ENCODE assay signal across 23 mouse cellular contexts in the genomic region with DNA sequence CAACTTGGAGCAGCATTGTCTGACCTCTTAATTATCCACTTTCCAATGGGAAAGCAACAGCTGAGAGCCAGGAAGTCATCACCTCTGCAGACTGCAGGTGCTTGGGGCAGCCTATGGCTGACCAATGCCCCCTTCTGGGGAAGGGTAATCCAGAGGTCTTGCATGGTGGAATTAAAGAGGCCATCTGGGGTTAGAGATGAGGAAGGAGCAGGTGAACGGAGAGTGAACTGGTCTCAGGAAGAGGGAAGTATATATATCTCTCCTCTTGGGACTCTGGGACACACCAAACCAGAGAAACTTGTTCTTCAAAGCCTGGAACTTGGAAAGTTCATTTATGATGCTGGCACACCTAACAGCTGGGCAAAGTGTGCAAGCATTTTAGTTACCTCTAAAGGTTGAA. TPM values are rescaled to one million over a fixed set of nuclear protein-coding genes. Genes with fewer than 3 reads are reported as not detected.
A peak's percentile ranks its signal among the peaks of the same experiment; 100 is the strongest.
DNase-seq lines count a peak whose midpoint lies in the region; ATAC-seq and TF ChIP-seq lines count a peak whose summit lies in the region.
"Had no signal": no experiment of that assay in that cellular context is flagged by ENCODE, and none has a peak within 500 bp of the region (broad histone marks: within the 10 kb centered on the region; RNA-seq: fewer than 3 reads in every experiment).

No protein-coding gene starts in this region.

- H3K4me3 ChIP-seq in lung, embryonic 15.5 days = no peak overlapping the region
- H3K4me3 ChIP-seq in intestine, postnatal 0 days (ENCODE audit: low read depth, low read length) = peak overlapping the region; percentile 51
- peak overlapping the region; percentile 25; the same call in 1 of the 2 replicates for H3K4me3 ChIP-seq in stomach, postnatal 0 days (ENCODE audit: low read depth, low read length)
- H3K4me3 ChIP-seq: neural tube, embryonic 12.5 days had no signal

- no peak for TF ChIP-seq EP300 in stomach, postnatal 0 days (optimal IDR thresholded peaks at IDR 0.05)

- no peaks in the 10 kb centered on the region for H3K36me3 ChIP-seq in lung, embryonic 15.5 days
- H3K36me3 ChIP-seq in intestine, postnatal 0 days (ENCODE audit: control insufficient read depth, insufficient read depth) = no peaks in the 10 kb centered on the region
- H3K36me3 ChIP-seq in stomach, postnatal 0 days (ENCODE audit: control insufficient read depth, insufficient read depth, low read length) = no peaks in the 10 kb centered on the region
- H3K36me3 ChIP-seq: embryonic facial prominence, embryonic 10.5 days; forebrain, embryonic 12.5 days; hindbrain, embryonic 10.5 days; limb, embryonic 10.5 days; neural tube, embryonic 12.5 days had no signal

- no peaks in the 10 kb centered on the region for H3K4me1 ChIP-seq in lung, embryonic 15.5 days
- H3K4me1 ChIP-seq in intestine, postnatal 0 days (replicated peaks; ENCODE audit: control insufficient read depth, insufficient read depth, low read length) = no peaks in the 10 kb centered on the region
- H3K4me1 ChIP-seq in stomach, postnatal 0 days (replicated peaks; ENCODE audit: control insufficient read depth, insufficient read depth) = no peaks in the 10 kb centered on the region

- 0 out of 2 replicates have a peak overlapping the region, but pooled peaks have one; percentile 42 for H3K4me2 ChIP-seq in lung, embryonic 15.5 days
- peak overlapping the region; percentile 64 for H3K4me2 ChIP-seq in intestine, postnatal 0 days (replicated peaks; ENCODE audit: low read depth)
- peak overlapping the region; percentile 44 for H3K4me2 ChIP-seq in stomach, postnatal 0 days (replicated peaks; ENCODE audit: low read depth)
- H3K4me2 ChIP-seq: liver, embryonic 11.5 days had no signal

- no peak overlapping the region for H3K27ac ChIP-seq in lung, embryonic 15.5 days
- H3K27ac ChIP-seq in intestine, postnatal 0 days (ENCODE audit: low read depth, low read length) = peak overlapping the region; percentile 94
- H3K27ac ChIP-seq in stomach, postnatal 0 days (replicated peaks) = peak overlapping the region; percentile 40; the same call in 1 of the 2 replicates
- H3K27ac ChIP-seq: embryonic facial prominence, embryonic 10.5 days; forebrain, embryonic 12.5 days; hindbrain, embryonic 10.5 days; limb, embryonic 10.5 days; neural tube, embryonic 12.5 days had no signal

- 37% methylated on average over 1 of the region's 1 CpGs for WGBS in lung, embryonic 15.5 days
- WGBS in intestine, postnatal 0 days = 19% methylated on average over 1 of the region's 1 CpGs
- 26% methylated on average over 1 of the region's 1 CpGs for WGBS in stomach, postnatal 0 days

- no peaks in the 10 kb centered on the region for H3K9me3 ChIP-seq in lung, embryonic 15.5 days
- H3K9me3 ChIP-seq in intestine, postnatal 0 days (ENCODE audit: control insufficient read depth) = no peaks in the 10 kb centered on the region
- no peaks in the 10 kb centered on the region for H3K9me3 ChIP-seq in stomach, postnatal 0 days (ENCODE audit: control insufficient read depth, low read length)
- H3K9me3 ChIP-seq: embryonic facial prominence, embryonic 10.5 days; forebrain, embryonic 12.5 days; hindbrain, embryonic 10.5 days; limb, embryonic 10.5 days; neural tube, embryonic 12.5 days had no signal

- TF ChIP-seq CTCF in intestine, postnatal 0 days (IDR thresholded peaks at IDR 0.05; ENCODE audit: low read depth) = peak; percentile 65
- 0 out of 2 replicates have a peak, but pooled peaks have one; percentile 15 for TF ChIP-seq CTCF in stomach, postnatal 0 days (IDR thresholded peaks at IDR 0.05; ENCODE audit: low read depth)

- ATAC-seq in lung, embryonic 15.5 days (ENCODE audit: borderline replicate concordance, extremely low read depth, low FRiP score, low TSS enrichment) = no peak
- peak; percentile 46 for ATAC-seq in intestine, postnatal 0 days
- no peak for ATAC-seq in stomach, postnatal 0 days (ENCODE audit: low FRiP score, low TSS enrichment)

- DNase-seq in lung, postnatal 4 days = no peak
- peak; percentile 24 to 57 for DNase-seq in kidney, postnatal 25 days
- no peak for DNase-seq in stomach, postnatal 0 days (ENCODE audit: low spot score)
- no peak for DNase-seq in ovary, adult 18-20 months (ENCODE audit: low spot score)
- DNase-seq in ovary, postnatal 10 days (ENCODE audit: low spot score) = no peak
- no peak for DNase-seq in cerebellum, adult 11-12 months
- DNase-seq: adrenal gland, adult 2 months; B cell, adult 2 months; cerebellum, adult 8-10 months; gastrocnemius, postnatal 10 days; lung, embryonic 14.5 days; spleen, adult 18-20 months; thymus, postnatal 14 days had no signal

- H3K27me3 ChIP-seq in lung, embryonic 15.5 days = peaks cover 36% of the 10 kb centered on the region
- H3K27me3 ChIP-seq in intestine, postnatal 0 days (replicated peaks; ENCODE audit: control insufficient read depth, insufficient read depth, low read length) = no peaks in the 10 kb centered on the region
- H3K27me3 ChIP-seq in stomach, postnatal 0 days (ENCODE audit: control insufficient read depth, insufficient read depth, low read length) = no peaks in the 10 kb centered on the region

- no peak overlapping the region for H3K9ac ChIP-seq in lung, embryonic 15.5 days
- H3K9ac ChIP-seq in intestine, postnatal 0 days (ENCODE audit: low read depth, low read length) = peak overlapping the region; percentile 70
- no peak overlapping the region for H3K9ac ChIP-seq in stomach, postnatal 0 days (ENCODE audit: low read length)
- H3K9ac ChIP-seq: forebrain, embryonic 12.5 days; lung, embryonic 14.5 days; neural tube, embryonic 12.5 days had no signal

RNA-seq across cellular contexts. Expression of gene Slc5a1, which starts 0.9 kb away (rescaled TPM):
- 0.14 and 0.22 TPM in 2 replicates for polyA plus RNA-seq in lung, embryonic 15.5 days (2015; fragmentation: Nextera tagmentation; extraction: Ambion mirVana)
- 158 and 164 TPM in 2 replicates for polyA plus RNA-seq in intestine, postnatal 0 days (2015; fragmentation: Nextera tagmentation; extraction: Ambion mirVana)
- polyA plus RNA-seq in stomach, postnatal 0 days (2015; fragmentation: Nextera tagmentation; extraction: Ambion mirVana) = 6.6 and 7.4 TPM in 2 replicates
- polyA plus RNA-seq: adrenal gland, adult 2 months; forebrain, embryonic 12.5 days; heart, postnatal 0 days; hindbrain, embryonic 10.5 days; limb, embryonic 10.5 days; liver, embryonic 11.5 days; midbrain, embryonic 11.5 days had no signal

Comparison
In these comparisons a context has a peak if more than half of its experiments do, and no peak if none do; other contexts are left out.
1. DNase-seq: peak in kidney, postnatal 25 days (2 of 2); none in lung, postnatal 4 days (0 of 2), stomach, postnatal 0 days (single experiment), ovary, adult 18-20 months (single experiment), ovary, postnatal 10 days (single experiment) and cerebellum, adult 11-12 months (single experiment).
2. RNA of gene Slc5a1, which starts 0.9 kb away (polyA plus RNA-seq): 158 to 164 TPM in intestine, postnatal 0 days; 6.6 to 7.4 TPM in stomach, postnatal 0 days and 0.14 to 0.22 TPM in lung, embryonic 15.5 days; every median in the first group is over 10 times any median in the second.
3. Peak in every context shown above with its lines, with median percentiles within 50 percentile points of each other: H3K4me2 ChIP-seq.